Mouse (Mus musculus) hindbrain, embryonic 12.5 days (tissue): Measurements from ENCODE around the gene Nrp1. TPM values are rescaled to one million over a fixed set of nuclear protein-coding genes. Genes with fewer than 3 reads are reported as not detected.

ENCODE experiments used
- ATAC-seq: fragments of 200-750 bp; cut with Nextera tagmentation; 2 replicates; pipeline ENCODE4 v1.8.0; 2017; ENCODE audit warnings: moderate TSS enrichment; ENCODE audit not compliant: low FRiP score
- H3K27ac ChIP-seq: fragments of 300-500 bp; sonication (generic); 2 replicates; pipeline ENCODE4 v1.5.1; 2016; ENCODE audit warnings: mild to moderate bottlenecking
- H3K27me3 ChIP-seq: fragments of 300-500 bp; sonication (generic); 2 replicates; pipeline ENCODE4 v1.6.1; 2016; ENCODE audit warnings: mild to moderate bottlenecking
- H3K36me3 ChIP-seq: fragments of 300-500 bp; sonication (generic); 2 replicates; pipeline ENCODE4 v1.6.1; 2016; ENCODE audit warnings: mild to moderate bottlenecking
- H3K4me1 ChIP-seq: fragments of 300-500 bp; sonication (generic); 2 replicates; pipeline ENCODE4 v1.6.1; 2016
- H3K4me2 ChIP-seq: fragments of 300-500 bp; sonication (generic); replicated peaks from 2 replicates; pipeline ENCODE4 v1.6.1; 2016; ENCODE audit warnings: mild to moderate bottlenecking
- H3K4me3 ChIP-seq: fragments of 300-500 bp; sonication (generic); 2 replicates; pipeline ENCODE4 v1.5.1; 2016; ENCODE audit warnings: mild to moderate bottlenecking
- H3K9ac ChIP-seq: fragments of 300-500 bp; sonication (generic); 2 replicates; pipeline ENCODE4 v1.6.1; 2016; ENCODE audit warnings: mild to moderate bottlenecking, moderate library complexity
- H3K9me3 ChIP-seq: fragments of 300-500 bp; sonication (generic); replicated peaks from 2 replicates; pipeline ENCODE4 v1.6.1; 2016; ENCODE audit warnings: mild to moderate bottlenecking
- WGBS: fragments of 180-500 bp; shearing (Covaris S2); methylation state at CpG from one replicate; pipeline ENCODE4 v1.1.7; 2016; 5-methylcytosine and 5-hydroxymethylcytosine counted together
- polyA plus RNA-seq: library from polyadenylated mRNA; unstranded; fragments of >200 nt; fragmentation: Nextera tagmentation; extraction: Ambion mirVana; gene quantifications from 2 replicates; pipeline ENCODE4 v1.2.1, GENCODE M21; 2016

Gene Nrp1
- polyA plus RNA-seq, 1 experiment from 2014 or later, result 48.5 TPM

GRCm38 (mm10) chr8:128457277-128457676 lies 98.9 kb downstream of the Nrp1 start:
- Histone ChIP-seq H3K36me3 (peaks cover 13% of the 10 kb centered on the region; the same call in 1 of the 2 replicates), H3K4me3 (no peak overlapping the region), H3K4me1 (0 out of 2 replicates have a peak, but pooled peaks cover 4% of the 10 kb centered on the region), H3K4me2 (no peak overlapping the region), H3K27me3 (no peaks in the 10 kb centered on the region), H3K9ac (no peak overlapping the region), H3K27ac (no peak overlapping the region), H3K9me3 (no peaks in the 10 kb centered on the region)
- WGBS, result 89% methylated on average over 2 of the region's 2 CpGs
- ATAC-seq, result no peak

GRCm38 (mm10) chr8:128459704-128460103 lies 101.3 kb downstream of the Nrp1 start:
- ATAC-seq, result no peak
- H3K27me3 ChIP-seq, result no peaks in the 10 kb centered on the region
- no peak overlapping the region for H3K9ac ChIP-seq
- H3K9me3 ChIP-seq, result no peaks in the 10 kb centered on the region
- H3K4me1 ChIP-seq, result 0 out of 2 replicates have a peak, but pooled peaks cover 4% of the 10 kb centered on the region
- H3K36me3 ChIP-seq, result peaks cover 13% of the 10 kb centered on the region; the same call in 1 of the 2 replicates
- no peak overlapping the region for H3K4me2 ChIP-seq
- 57% methylated on average over 1 of the region's 1 CpGs for WGBS
- no peak overlapping the region for H3K4me3 ChIP-seq
- no peak overlapping the region for H3K27ac ChIP-seq

GRCm38 (mm10) chr8:128461716-128462115 lies 103.3 kb downstream of the Nrp1 start:
- Histone ChIP-seq H3K9ac (no peak overlapping the region), H3K27me3 (no peaks in the 10 kb centered on the region), H3K36me3 (peaks cover 13% of the 10 kb centered on the region; the same call in 1 of the 2 replicates), H3K4me3 (no peak overlapping the region), H3K27ac (no peak overlapping the region), H3K4me2 (no peak overlapping the region), H3K4me1 (0 out of 2 replicates have a peak, but pooled peaks cover 4% of the 10 kb centered on the region), H3K9me3 (no peaks in the 10 kb centered on the region)
- ATAC-seq, result no peak

- no peak overlapping the region for H3K4me3 ChIP-seq
- no peak overlapping the region for H3K9ac ChIP-seq
- H3K27me3 ChIP-seq, result no peaks in the 10 kb centered on the region
- H3K4me1 ChIP-seq, result no peaks in the 10 kb centered on the region
- no peaks in the 10 kb centered on the region for H3K9me3 ChIP-seq
- ATAC-seq, result no peak
- no peak overlapping the region for H3K4me2 ChIP-seq
- no peak overlapping the region for H3K27ac ChIP-seq
- H3K36me3 ChIP-seq, result peaks cover 13% of the 10 kb centered on the region; the same call in 1 of the 2 replicates
These were observed 104.8 kb downstream of the Nrp1 start for GRCm38 (mm10) chr8:128463162-128463561.

- Histone ChIP-seq H3K4me3 (no peak overlapping the region), H3K9ac (no peak overlapping the region), H3K27ac (no peak overlapping the region), H3K4me1 (no peaks in the 10 kb centered on the region), H3K4me2 (no peak overlapping the region), H3K36me3 (peaks cover 11% of the 10 kb centered on the region; the same call in 1 of the 2 replicates), H3K9me3 (no peaks in the 10 kb centered on the region), H3K27me3 (no peaks in the 10 kb centered on the region)
- no peak for ATAC-seq
- WGBS, result 79% methylated on average over 4 of the region's 4 CpGs
These were observed 105.7 kb downstream of the Nrp1 start for GRCm38 (mm10) chr8:128464056-128464623.

- no peak for ATAC-seq
- Histone ChIP-seq H3K27ac (no peak overlapping the region), H3K27me3 (no peaks in the 10 kb centered on the region), H3K4me3 (no peak overlapping the region), H3K36me3 (peaks cover 9% of the 10 kb centered on the region; the same call in 1 of the 2 replicates), H3K4me2 (no peak overlapping the region), H3K9me3 (no peaks in the 10 kb centered on the region), H3K4me1 (no peaks in the 10 kb centered on the region), H3K9ac (no peak overlapping the region)
- 94% methylated on average over 2 of the region's 2 CpGs for WGBS
These were observed 107.1 kb downstream of the Nrp1 start for GRCm38 (mm10) chr8:128465553-128465952.

GRCm38 (mm10) chr8:128466681-128467430 lies 108.5 kb downstream of the Nrp1 start:
- 0 out of 2 replicates have a peak, but pooled peaks cover 4% of the 10 kb centered on the region for H3K36me3 ChIP-seq
- H3K4me1 ChIP-seq, result no peaks in the 10 kb centered on the region
- H3K27me3 ChIP-seq, result no peaks in the 10 kb centered on the region
- no peak for ATAC-seq
- no peaks in the 10 kb centered on the region for H3K9me3 ChIP-seq
- H3K27ac ChIP-seq, result no peak overlapping the region
- no peak overlapping the region for H3K4me3 ChIP-seq
- WGBS, result 84% methylated on average over 4 of the region's 4 CpGs
- no peak overlapping the region for H3K4me2 ChIP-seq
- no peak overlapping the region for H3K9ac ChIP-seq

- no peak overlapping the region for H3K4me2 ChIP-seq
- H3K27me3 ChIP-seq, result no peaks in the 10 kb centered on the region
- 68% methylated on average over 2 of the region's 2 CpGs for WGBS
- no peak overlapping the region for H3K9ac ChIP-seq
- H3K4me3 ChIP-seq, result no peak overlapping the region
- no peak for ATAC-seq
- no peak overlapping the region for H3K27ac ChIP-seq
- H3K36me3 ChIP-seq, result peaks cover 4% of the 10 kb centered on the region; the same call in 1 of the 2 replicates
- H3K4me1 ChIP-seq, result no peaks in the 10 kb centered on the region
- H3K9me3 ChIP-seq, result no peaks in the 10 kb centered on the region
These were observed 111.7 kb downstream of the Nrp1 start for GRCm38 (mm10) chr8:128470097-128470496.

GRCm38 (mm10) chr8:128471186-128471585 lies 112.8 kb downstream of the Nrp1 start:
- no peak overlapping the region for H3K4me2 ChIP-seq
- H3K27ac ChIP-seq, result no peak overlapping the region
- no peaks in the 10 kb centered on the region for H3K4me1 ChIP-seq
- H3K27me3 ChIP-seq, result no peaks in the 10 kb centered on the region
- no peak overlapping the region for H3K9ac ChIP-seq
- no peaks in the 10 kb centered on the region for H3K9me3 ChIP-seq
- WGBS, result 90% methylated on average over 2 of the region's 2 CpGs
- peaks cover 5% of the 10 kb centered on the region; the same call in 1 of the 2 replicates for H3K36me3 ChIP-seq
- no peak overlapping the region for H3K4me3 ChIP-seq
- ATAC-seq, result no peak

GRCm38 (mm10) chr8:128472871-128473270 lies 114.5 kb downstream of the Nrp1 start:
- H3K36me3 ChIP-seq, result peaks cover 8% of the 10 kb centered on the region; the same call in 1 of the 2 replicates
- WGBS, result 98% methylated on average over 2 of the region's 2 CpGs
- no peak overlapping the region for H3K4me2 ChIP-seq
- H3K9ac ChIP-seq, result no peak overlapping the region
- no peak for ATAC-seq
- H3K27ac ChIP-seq, result no peak overlapping the region
- H3K9me3 ChIP-seq, result no peaks in the 10 kb centered on the region
- H3K4me3 ChIP-seq, result no peak overlapping the region
- H3K4me1 ChIP-seq, result no peaks in the 10 kb centered on the region
- H3K27me3 ChIP-seq, result no peaks in the 10 kb centered on the region

- Histone ChIP-seq H3K4me1 (no peaks in the 10 kb centered on the region), H3K27me3 (no peaks in the 10 kb centered on the region), H3K4me3 (no peak overlapping the region), H3K27ac (no peak overlapping the region), H3K9me3 (no peaks in the 10 kb centered on the region), H3K9ac (no peak overlapping the region), H3K36me3 (peaks cover 8% of the 10 kb centered on the region; the same call in 1 of the 2 replicates), H3K4me2 (no peak overlapping the region)
- ATAC-seq, result no peak
- 80% methylated on average over 5 of the region's 5 CpGs for WGBS
These were observed 115.2 kb downstream of the Nrp1 start for GRCm38 (mm10) chr8:128473456-128474239.

GRCm38 (mm10) chr8:128474614-128475013 lies 116.2 kb downstream of the Nrp1 start:
- H3K4me2 ChIP-seq, result no peak overlapping the region
- H3K27me3 ChIP-seq, result no peaks in the 10 kb centered on the region
- ATAC-seq, result no peak
- H3K36me3 ChIP-seq, result peaks cover 8% of the 10 kb centered on the region; the same call in 1 of the 2 replicates
- no peak overlapping the region for H3K4me3 ChIP-seq
- WGBS, result 39% methylated on average over 2 of the region's 2 CpGs
- no peaks in the 10 kb centered on the region for H3K9me3 ChIP-seq
- no peak overlapping the region for H3K9ac ChIP-seq
- H3K27ac ChIP-seq, result no peak overlapping the region
- no peaks in the 10 kb centered on the region for H3K4me1 ChIP-seq
